In the genomic region with DNA sequence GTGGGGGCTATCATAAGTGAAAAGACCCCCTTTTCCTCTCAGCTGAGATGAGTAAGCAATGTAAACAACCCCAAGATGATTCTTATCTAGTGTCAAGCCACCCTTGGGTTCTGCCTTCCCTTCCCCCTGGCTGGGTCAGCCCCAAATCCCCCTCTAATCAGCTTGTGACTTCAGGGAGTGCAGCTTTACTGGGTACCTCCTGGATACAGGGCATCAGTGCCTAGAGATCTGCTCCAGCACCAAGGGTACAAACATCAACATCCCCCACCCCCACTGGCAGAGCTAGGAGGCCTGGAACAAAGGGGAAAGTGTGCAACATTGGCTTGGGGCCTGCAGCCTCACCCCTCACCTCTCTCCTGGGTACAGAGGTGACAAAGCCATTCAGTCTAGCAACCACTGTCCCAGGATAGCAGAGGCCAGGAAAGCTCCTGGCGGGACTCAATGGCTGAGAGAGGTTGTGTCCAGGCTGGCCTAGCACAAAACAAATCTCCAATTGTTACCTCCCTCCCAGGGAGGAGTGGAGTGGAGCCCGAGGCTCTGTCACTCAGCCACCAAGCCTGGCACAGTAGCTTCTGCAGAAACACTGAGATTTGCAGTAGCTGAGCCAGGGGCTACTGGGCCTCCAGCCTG, we compare ENCODE assay signal across 9 mouse cellular contexts. TPM values are rescaled to one million over a fixed set of nuclear protein-coding genes. Genes with fewer than 3 reads are reported as not detected.
DNase-seq lines count a peak whose midpoint lies in the region; ATAC-seq and TF ChIP-seq lines count a peak whose summit lies in the region.
"Had no signal": no experiment of that assay in that cellular context is flagged by ENCODE, and none has a peak within 500 bp of the region (broad histone marks: within the 10 kb centered on the region; RNA-seq: fewer than 3 reads in every experiment).

No protein-coding gene starts in this region.

- no peak for DNase-seq in lung, embryonic 14.5 days
- no peak for DNase-seq in lung, postnatal 36 days
- no peak for DNase-seq in forebrain, embryonic 10.5 days (ENCODE audit: extremely low spot score, low spot score)
- peak; percentile 47 for DNase-seq in layer of hippocampus, adult 9-11 months
- peak; percentile 9 for DNase-seq in naive thymus-derived CD4-positive, alpha-beta T cell, adult 2 months (ENCODE audit: low read depth)
- no peak for DNase-seq in gastrocnemius, postnatal 14 days
- no peak for DNase-seq in kidney, adult 18-20 months
- DNase-seq: cerebellum, adult 9-11 months; lung, adult 18-20 months had no signal

- no peak overlapping the region for H3K4me3 ChIP-seq in lung, embryonic 14.5 days (ENCODE audit: low read depth, low read length)
- peak overlapping the region; percentile 86 for H3K4me3 ChIP-seq in forebrain, embryonic 10.5 days

- peaks cover 15% of the 10 kb centered on the region; the same call in 1 of the 2 replicates for H3K36me3 ChIP-seq in lung, embryonic 14.5 days (ENCODE audit: insufficient read depth)
- peaks cover 73% of the 10 kb centered on the region for H3K36me3 ChIP-seq in forebrain, embryonic 10.5 days (replicated peaks)

- 42% methylated on average over 2 of the region's 2 CpGs for WGBS in lung, embryonic 14.5 days
- WGBS in forebrain, embryonic 10.5 days: 25% methylated on average over 2 of the region's 2 CpGs

- H3K4me2 ChIP-seq in lung, embryonic 14.5 days: peak overlapping the region; percentile 15; the same call in 1 of the 2 replicates

- intact Hi-C loops in gastrocnemius, postnatal 14 days (cut with DNase I; ENCODE audit: low total_unique reads): no loop called here

- no peaks in the 10 kb centered on the region for H3K9me3 ChIP-seq in lung, embryonic 14.5 days (ENCODE audit: low read depth, low read length)
- no peaks in the 10 kb centered on the region for H3K9me3 ChIP-seq in forebrain, embryonic 10.5 days

- peaks cover 10% of the 10 kb centered on the region for H3K4me1 ChIP-seq in lung, embryonic 14.5 days (ENCODE audit: insufficient read depth)
- peaks cover 90% of the 10 kb centered on the region for H3K4me1 ChIP-seq in forebrain, embryonic 10.5 days

- H3K9ac ChIP-seq in lung, embryonic 14.5 days: no peak overlapping the region; the same call in 1 of the 2 replicates

- TF ChIP-seq CTCF in lung, embryonic 14.5 days (IDR thresholded peaks at IDR 0.05; ENCODE audit: low read depth): no peak

- H3K27ac ChIP-seq in lung, embryonic 14.5 days (ENCODE audit: low read depth): no peak overlapping the region
- peak overlapping the region; percentile 66 for H3K27ac ChIP-seq in forebrain, embryonic 10.5 days

- no peak for ATAC-seq in lung, embryonic 14.5 days (ENCODE audit: insufficient read depth)

- H3K27me3 ChIP-seq in lung, embryonic 14.5 days (ENCODE audit: insufficient read depth, low read length): no peaks in the 10 kb centered on the region
- 0 out of 2 replicates have a peak, but pooled peaks cover 5% of the 10 kb centered on the region for H3K27me3 ChIP-seq in forebrain, embryonic 10.5 days (ENCODE audit: poor library complexity, severe bottlenecking)

RNA-seq across cellular contexts. Expression of a gene that starts 3.9 kb away (rescaled TPM):
- polyA plus RNA-seq in lung, embryonic 14.5 days (2014; fragmentation: Nextera tagmentation; extraction: Ambion mirVana): 70.7 and 83.1 TPM in 2 replicates
- polyA plus RNA-seq in forebrain, embryonic 10.5 days (2016; fragmentation: Nextera tagmentation; extraction: Ambion mirVana): 204 and 222 TPM in 2 replicates
- total RNA-seq in gastrocnemius, postnatal 14 days (2021): 1 to 10 TPM; 4.8 to 6.6 TPM

Comparison
In these comparisons a context has a peak if more than half of its experiments do, and no peak if none do; other contexts are left out.
1. DNase-seq: peak in layer of hippocampus, adult 9-11 months (single experiment) and naive thymus-derived CD4-positive, alpha-beta T cell, adult 2 months (single experiment); none in lung, embryonic 14.5 days (single experiment), lung, postnatal 36 days (single experiment), forebrain, embryonic 10.5 days (single experiment), gastrocnemius, postnatal 14 days (single experiment) and kidney, adult 18-20 months (single experiment).